Mouse (Mus musculus) liver, embryonic 15.5 days (tissue): Measurements from ENCODE around the gene Gm21818. TPM values are rescaled to one million over a fixed set of nuclear protein-coding genes. Genes with fewer than 3 reads are reported as not detected.
"Not testable (repeated sequence)": the region's sequence is repeated elsewhere in the genome, so short reads cannot be mapped to it uniquely, and the experiment has no call there.

Source experiments
- ATAC-seq: fragments of 200-750 bp; cut with Nextera tagmentation; 2 replicates; pipeline ENCODE4 v1.8.0; 2017; ENCODE audit warnings: moderate number of reproducible peaks, mild to moderate bottlenecking, moderate library complexity; ENCODE audit not compliant: insufficient read depth
- H3K27ac ChIP-seq: fragments of 300-500 bp; sonication (generic); replicated peaks from 2 replicates; pipeline ENCODE4 v1.5.1; 2015; ENCODE audit warnings: mild to moderate bottlenecking, inconsistent platforms
- H3K27me3 ChIP-seq: fragments of 300-500 bp; sonication (generic); 2 replicates; pipeline ENCODE4 v1.6.1; 2015; ENCODE audit warnings: mild to moderate bottlenecking, inconsistent platforms
- H3K36me3 ChIP-seq: fragments of 300-500 bp; sonication (generic); replicated peaks from 2 replicates; pipeline ENCODE4 v1.6.1; 2015; ENCODE audit warnings: moderate library complexity, mild to moderate bottlenecking, inconsistent platforms
- H3K4me1 ChIP-seq: fragments of 300-500 bp; sonication (generic); replicated peaks from 2 replicates; pipeline ENCODE4 v1.6.1; 2015; ENCODE audit warnings: inconsistent platforms
- H3K4me2 ChIP-seq: fragments of 300-500 bp; sonication (generic); 2 replicates; pipeline ENCODE4 v1.6.1; 2015; ENCODE audit warnings: moderate library complexity, mild to moderate bottlenecking, inconsistent platforms
- H3K4me3 ChIP-seq: fragments of 300-500 bp; sonication (generic); replicated peaks from 2 replicates; pipeline ENCODE4 v1.5.1; 2015; ENCODE audit warnings: mild to moderate bottlenecking, inconsistent platforms
- H3K9ac ChIP-seq: fragments of 300-500 bp; sonication (generic); 2 replicates; pipeline ENCODE4 v1.6.1; 2015; ENCODE audit warnings: moderate library complexity, mild to moderate bottlenecking, inconsistent platforms
- H3K9me3 ChIP-seq: fragments of 300-500 bp; sonication (generic); replicated peaks from 2 replicates; pipeline ENCODE4 v1.6.1; 2016; ENCODE audit warnings: inconsistent platforms
- WGBS: fragments of 180-500 bp; shearing (Covaris S2); methylation state at CpG from one replicate; pipeline ENCODE4 v1.1.7; 2015; ENCODE audit warnings: mixed read lengths; ENCODE audit not compliant: insufficient replicate concordance; 5-methylcytosine and 5-hydroxymethylcytosine counted together
- polyA plus RNA-seq: library from polyadenylated mRNA; unstranded; fragments of >200 nt; fragmentation: Nextera tagmentation; extraction: Ambion mirVana; gene quantifications from 2 replicates; pipeline ENCODE4 v1.2.1, GENCODE M21; 2015

The Gm21818 gene
- polyA plus RNA-seq: not detected in 2 replicates

DNA sequence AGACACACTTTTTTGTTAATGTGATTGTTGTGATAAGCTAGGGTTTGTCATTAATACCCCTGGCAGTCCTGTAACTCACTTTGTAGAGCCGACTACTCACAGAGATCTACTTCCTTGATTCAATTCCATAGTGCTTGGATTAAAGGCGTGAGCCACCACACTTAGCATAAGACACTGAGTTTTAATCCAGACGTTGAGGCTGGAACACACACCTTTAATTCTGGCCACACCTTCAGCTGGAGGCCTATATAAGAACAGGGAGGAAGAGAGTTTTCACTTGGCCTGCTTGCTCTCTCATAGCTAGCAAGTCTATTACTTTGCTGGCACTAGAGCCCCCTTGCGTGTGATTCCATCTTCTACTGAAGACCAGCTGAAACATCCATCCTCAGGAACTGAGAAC, at the start of gene Gm21818:
Gene Gm21818 (plus strand): TSS at position 301 of the 400 bp plus-strand sequence.
- 60% methylated on average over 4 of the region's 4 CpGs for WGBS
- H3K4me2 ChIP-seq, H3K9me3 ChIP-seq, ATAC-seq, H3K27me3 ChIP-seq, H3K27ac ChIP-seq, H3K4me3 ChIP-seq, H3K4me1 ChIP-seq, H3K9ac ChIP-seq, H3K36me3 ChIP-seq: not testable (repeated sequence)

- not testable (repeated sequence) for H3K9ac ChIP-seq, H3K9me3 ChIP-seq, H3K36me3 ChIP-seq, H3K27me3 ChIP-seq, ATAC-seq, H3K4me1 ChIP-seq, H3K4me2 ChIP-seq, H3K4me3 ChIP-seq, H3K27ac ChIP-seq
- WGBS: 75% methylated on average over 2 of the region's 5 CpGs
Observed at GRCm38 (mm10) chr13:120139946-120140345, 32.3 kb upstream of the Gm21818 start, which contains the start of gene Gm20767. Gene Gm20767, plus strand, starts transcription at chr13:120140246.

- not testable (repeated sequence) for H3K4me1 ChIP-seq, H3K36me3 ChIP-seq, H3K4me3 ChIP-seq, H3K9me3 ChIP-seq, H3K9ac ChIP-seq, H3K27ac ChIP-seq, ATAC-seq, H3K4me2 ChIP-seq, H3K27me3 ChIP-seq
- 55% methylated on average over 2 of the region's 3 CpGs for WGBS
Observed at GRCm38 (mm10) chr13:120142348-120142747, 29.9 kb upstream of the Gm21818 start.

DNA sequence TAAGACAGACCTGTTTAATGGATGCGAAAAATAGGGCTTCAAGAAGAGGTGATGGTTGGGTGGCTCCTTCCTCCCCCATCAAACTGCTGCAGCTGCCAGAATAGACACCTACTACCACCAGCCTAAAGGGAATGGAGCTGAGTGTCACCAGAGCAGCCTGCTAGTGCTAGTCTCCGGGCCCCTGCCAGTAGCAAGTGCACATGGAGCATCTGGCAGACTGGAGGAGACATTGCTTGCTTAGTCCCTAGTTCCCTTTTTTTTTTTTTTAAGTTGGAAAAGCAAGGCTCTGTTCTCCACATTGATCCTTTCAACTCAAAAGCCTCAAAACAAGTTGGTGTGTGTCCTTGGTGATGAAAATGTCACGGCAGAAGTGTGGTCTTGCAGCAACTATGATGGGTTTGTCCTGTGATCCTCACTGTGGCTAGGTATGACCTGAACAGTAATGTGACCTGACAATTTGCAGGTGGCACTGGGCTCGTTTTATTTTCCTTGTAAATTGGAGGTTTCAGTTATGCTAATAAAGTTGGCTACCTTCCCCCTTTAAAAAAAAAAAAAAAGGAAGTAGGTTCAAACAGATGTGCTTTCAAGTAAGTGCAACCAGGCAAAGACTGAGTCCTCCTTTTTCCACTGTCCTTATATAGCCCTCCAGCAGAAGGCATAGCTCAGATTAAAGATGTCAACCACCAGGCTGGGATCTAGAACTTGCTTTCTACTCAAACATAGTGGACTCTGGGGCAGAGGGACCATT, 22.4 kb upstream of the Gm21818 start:
- not testable (repeated sequence) for ATAC-seq

GRCm38 (mm10) chr13:120150589-120150988, 21.6 kb upstream of the Gm21818 start:
- H3K4me1 ChIP-seq: not testable (repeated sequence)

More for the DNA sequence above, 22.4 kb upstream of the Gm21818 start:
- not testable (repeated sequence) for H3K27ac ChIP-seq, H3K4me2 ChIP-seq, H3K9ac ChIP-seq, H3K4me1 ChIP-seq, H3K36me3 ChIP-seq, H3K4me3 ChIP-seq, H3K27me3 ChIP-seq, H3K9me3 ChIP-seq
- 20% methylated on average over 3 of the region's 4 CpGs for WGBS

GRCm38 (mm10) chr13:120168301-120168700, 3.9 kb upstream of the Gm21818 start:
- H3K9ac ChIP-seq, H3K36me3 ChIP-seq, ATAC-seq, H3K9me3 ChIP-seq, H3K4me2 ChIP-seq, H3K4me1 ChIP-seq, H3K4me3 ChIP-seq, H3K27me3 ChIP-seq, H3K27ac ChIP-seq: not testable (repeated sequence)
- WGBS: 32% methylated on average over 5 of the region's 5 CpGs

More at GRCm38 (mm10) chr13:120150589-120150988, 21.6 kb upstream of the Gm21818 start:
- H3K9me3 ChIP-seq, H3K27me3 ChIP-seq, H3K4me3 ChIP-seq, H3K4me2 ChIP-seq, H3K27ac ChIP-seq, ATAC-seq, H3K36me3 ChIP-seq, H3K9ac ChIP-seq: not testable (repeated sequence)
- 22% methylated on average over 3 of the region's 3 CpGs for WGBS

- not testable (repeated sequence) for H3K9ac ChIP-seq, H3K27me3 ChIP-seq, ATAC-seq, H3K4me1 ChIP-seq, H3K9me3 ChIP-seq, H3K27ac ChIP-seq, H3K36me3 ChIP-seq, H3K4me2 ChIP-seq, H3K4me3 ChIP-seq
- WGBS: 41% methylated on average over 7 of the region's 8 CpGs
Observed at GRCm38 (mm10) chr13:120196189-120196821, 24.1 kb downstream of the Gm21818 start.

GRCm38 (mm10) chr13:120215847-120216246, 43.6 kb downstream of the Gm21818 start, which contains the start of gene Gm21762:
Gene Gm21762, minus strand, starts transcription at chr13:120215947.
- H3K36me3 ChIP-seq: not testable (repeated sequence)

DNA sequence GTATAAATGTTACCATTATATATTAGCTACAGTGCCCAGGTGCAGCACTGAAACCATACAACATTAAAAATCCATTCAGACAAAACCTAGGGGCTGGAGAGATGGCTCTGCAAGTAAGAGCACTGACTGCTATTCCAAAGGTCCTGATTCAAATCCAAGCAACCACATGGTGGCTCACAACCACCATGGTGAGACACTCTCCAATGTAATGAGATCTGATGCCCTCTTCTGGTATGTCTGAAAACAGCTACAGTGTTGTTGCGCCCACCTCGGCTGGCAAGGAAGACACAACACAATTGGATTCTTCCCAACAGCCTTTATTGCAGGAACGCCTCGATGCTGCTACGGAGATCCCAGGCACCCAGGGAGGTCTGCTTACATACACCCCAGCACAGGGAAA, 48.7 kb downstream of the Gm21818 start:
- H3K4me1 ChIP-seq, H3K9me3 ChIP-seq, H3K4me2 ChIP-seq, H3K4me3 ChIP-seq, H3K27me3 ChIP-seq, H3K27ac ChIP-seq, H3K9ac ChIP-seq, ATAC-seq, H3K36me3 ChIP-seq: not testable (repeated sequence)
- 76% methylated on average over 5 of the region's 5 CpGs for WGBS

More at GRCm38 (mm10) chr13:120215847-120216246, 43.6 kb downstream of the Gm21818 start, which contains the start of gene Gm21762:
- not testable (repeated sequence) for H3K4me1 ChIP-seq, H3K27me3 ChIP-seq, H3K9me3 ChIP-seq, H3K4me3 ChIP-seq, H3K9ac ChIP-seq, ATAC-seq, H3K4me2 ChIP-seq, H3K27ac ChIP-seq
- WGBS: no CpG with 5 or more reads among the region's 2 CpGs

GRCm38 (mm10) chr13:120223012-120223659, 50.9 kb downstream of the Gm21818 start:
- H3K9me3 ChIP-seq, H3K4me3 ChIP-seq, H3K36me3 ChIP-seq, H3K4me2 ChIP-seq, H3K27me3 ChIP-seq, ATAC-seq, H3K9ac ChIP-seq, H3K4me1 ChIP-seq, H3K27ac ChIP-seq: not testable (repeated sequence)
- WGBS: 80% methylated on average over 16 of the region's 25 CpGs
